Mouse (Mus musculus) ES-E14 (cell line): ENCODE results near the gene Fuca1.

Experiments
- CHD2 ChIP-seq: IDR thresholded peaks from 2 replicates; pipeline ENCODE4 v1.6.1; 2014; ENCODE audit warnings: mild to moderate bottlenecking, low read depth, low read length, inconsistent platforms
- HCFC1 ChIP-seq: IDR thresholded peaks from 2 replicates; pipeline ENCODE4 v1.6.1; 2012; ENCODE audit warnings: low read length, inconsistent platforms, borderline replicate concordance; ENCODE audit not compliant: insufficient read depth
- ZC3H11A ChIP-seq: IDR thresholded peaks from 2 replicates; pipeline ENCODE4 v1.6.1; 2012; ENCODE audit warnings: low read depth, mild to moderate bottlenecking, inconsistent platforms, low read length, borderline replicate concordance
- ZNF384 ChIP-seq: IDR thresholded peaks from 2 replicates; pipeline ENCODE4 v1.6.1; 2012; ENCODE audit warnings: low read depth, low read length, inconsistent platforms

DNA sequence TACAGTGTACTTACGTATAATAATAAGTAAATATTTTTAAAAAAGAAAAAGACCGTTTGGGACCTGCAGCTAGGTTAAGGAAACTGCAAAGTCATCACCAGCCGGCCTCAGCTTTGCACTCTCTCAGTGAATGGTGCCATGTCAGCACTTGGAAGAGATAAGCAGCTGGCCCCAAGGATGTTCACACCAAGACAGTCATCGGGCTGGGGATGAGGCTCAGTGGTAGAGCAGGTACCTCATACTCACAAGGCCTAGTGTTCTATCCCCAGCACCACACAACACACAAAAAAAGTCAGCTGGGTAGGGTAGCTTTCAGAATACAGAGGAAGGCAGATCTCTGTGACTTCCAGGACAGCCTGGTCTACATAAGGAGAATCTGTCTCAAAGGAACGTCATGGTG lies 64.7 kb downstream of the Fuca1 start:
- TF ChIP-seq CHD2, result no peak
- TF ChIP-seq ZC3H11A, result no peak
- no peak for TF ChIP-seq ZNF384
- TF ChIP-seq HCFC1, result no peak
